Mouse (Mus musculus) cerebellum, postnatal 14 days (tissue): Measurements from ENCODE around the gene Prdx4.
"Not testable (repeated sequence)": the region's sequence is repeated elsewhere in the genome, so short reads cannot be mapped to it uniquely, and the experiment has no call there.

Source experiments
- DNase-seq, 2 experiments: peaks; one replicate each; pipeline ENCODE4 v3.0.0; 2021; ENCODE audit warnings: mixed read lengths in 2 of 2

The Prdx4 gene

GRCm38 (mm10) chrX:155340654-155341053 is at the start of gene Prdx4:
Gene Prdx4, minus strand, starts transcription at chrX:155340754.
- no peak for DNase-seq

GRCm38 (mm10) chrX:155376538-155376937 is 36.0 kb upstream of the Prdx4 start:
- DNase-seq, result peak; percentile 53 to 78

GRCm38 (mm10) chrX:155375458-155375857 is 34.9 kb upstream of the Prdx4 start:
- peak in 1 of 2 experiments; percentile 10 for DNase-seq

GRCm38 (mm10) chrX:155370110-155370509 is 29.6 kb upstream of the Prdx4 start:
- DNase-seq, result not testable (repeated sequence)

GRCm38 (mm10) chrX:155365095-155365494 is 24.5 kb upstream of the Prdx4 start:
- peak in 1 of 2 experiments; percentile 7 for DNase-seq

GRCm38 (mm10) chrX:155346249-155346648 is 5.7 kb upstream of the Prdx4 start:
- no peak for DNase-seq

- DNase-seq, result peak; percentile 81 to 88
These were observed 2.4 kb downstream of the Prdx4 start for GRCm38 (mm10) chrX:155337905-155338721.

GRCm38 (mm10) chrX:155337567-155337904 is 3.0 kb downstream of the Prdx4 start:
- DNase-seq, result no peak

- peak; percentile 40 to 42 for DNase-seq
These were observed 22.5 kb downstream of the Prdx4 start for GRCm38 (mm10) chrX:155318005-155318404.

- no peak for DNase-seq
These were observed 34.2 kb downstream of the Prdx4 start for GRCm38 (mm10) chrX:155306390-155306789.

GRCm38 (mm10) chrX:155280427-155281044 is 60.0 kb downstream of the Prdx4 start:
- DNase-seq, result no peak

- DNase-seq, result no peak
These were observed 62.1 kb downstream of the Prdx4 start for GRCm38 (mm10) chrX:155278483-155278882.
